Mouse (Mus musculus) midbrain, embryonic 16.5 days (tissue): ENCODE results near the gene Dscaml1. TPM values are rescaled to one million over a fixed set of nuclear protein-coding genes. Genes with fewer than 3 reads are reported as not detected.
A peak's percentile ranks its signal among the peaks of the same experiment; 100 is the strongest.

Experiments
- ATAC-seq: fragments of 200-750 bp; cut with Nextera tagmentation; 2 replicates; pipeline ENCODE4 v1.8.0; 2017; ENCODE audit warnings: moderate TSS enrichment
- H3K27ac ChIP-seq: fragments of 300-500 bp; sonication (generic); 2 replicates; pipeline ENCODE4 v1.5.1; 2014; ENCODE audit warnings: mild to moderate bottlenecking, low read length, mixed read lengths
- H3K27me3 ChIP-seq: fragments of 300-500 bp; sonication (generic); 2 replicates; pipeline ENCODE4 v1.6.1; 2014; ENCODE audit warnings: low read depth, low read length, mixed read lengths; ENCODE audit not compliant: control insufficient read depth, insufficient read depth
- H3K36me3 ChIP-seq: fragments of 300-500 bp; sonication (generic); 2 replicates; pipeline ENCODE4 v1.6.1; 2014; ENCODE audit warnings: mild to moderate bottlenecking, low read length, moderate library complexity, mixed read lengths; ENCODE audit not compliant: control insufficient read depth, insufficient read depth
- H3K4me1 ChIP-seq: fragments of 300-500 bp; sonication (generic); 2 replicates; pipeline ENCODE4 v1.6.1; 2014; ENCODE audit warnings: mild to moderate bottlenecking, low read length, mixed read lengths; ENCODE audit not compliant: control insufficient read depth, insufficient read depth
- H3K4me2 ChIP-seq: fragments of 300-500 bp; sonication (generic); 2 replicates; pipeline ENCODE4 v1.6.1; 2014; ENCODE audit warnings: mild to moderate bottlenecking, low read length, mixed read lengths
- H3K4me3 ChIP-seq: fragments of 300-500 bp; sonication (generic); 2 replicates; pipeline ENCODE4 v1.5.1; 2014; ENCODE audit warnings: low read depth, mild to moderate bottlenecking, low read length, moderate library complexity, mixed read lengths
- H3K9ac ChIP-seq: fragments of 300-500 bp; sonication (generic); 2 replicates; pipeline ENCODE4 v1.6.1; 2014; ENCODE audit warnings: low read depth, low read length, mixed read lengths
- H3K9me3 ChIP-seq: fragments of 300-500 bp; sonication (generic); replicated peaks from 2 replicates; pipeline ENCODE4 v1.6.1; 2014; ENCODE audit warnings: mild to moderate bottlenecking, low read length, mixed read lengths; ENCODE audit not compliant: control insufficient read depth, poor library complexity, severe bottlenecking
- WGBS: fragments of 180-500 bp; shearing (Covaris S2); extraction: QIAGEN DNeasy Blood & Tissue Kit; methylation state at CpG from one replicate; pipeline ENCODE4 v1.1.7; 2014; 5-methylcytosine and 5-hydroxymethylcytosine counted together
- polyA plus RNA-seq: library from polyadenylated mRNA; unstranded; fragments of >200 nt; fragmentation: Nextera tagmentation; extraction: Ambion mirVana; gene quantifications from 2 replicates; pipeline ENCODE4 v1.2.1, GENCODE M21; 2015

The Dscaml1 gene
- polyA plus RNA-seq, 1 experiment from 2014 or later, result 20.6 TPM

DNA sequence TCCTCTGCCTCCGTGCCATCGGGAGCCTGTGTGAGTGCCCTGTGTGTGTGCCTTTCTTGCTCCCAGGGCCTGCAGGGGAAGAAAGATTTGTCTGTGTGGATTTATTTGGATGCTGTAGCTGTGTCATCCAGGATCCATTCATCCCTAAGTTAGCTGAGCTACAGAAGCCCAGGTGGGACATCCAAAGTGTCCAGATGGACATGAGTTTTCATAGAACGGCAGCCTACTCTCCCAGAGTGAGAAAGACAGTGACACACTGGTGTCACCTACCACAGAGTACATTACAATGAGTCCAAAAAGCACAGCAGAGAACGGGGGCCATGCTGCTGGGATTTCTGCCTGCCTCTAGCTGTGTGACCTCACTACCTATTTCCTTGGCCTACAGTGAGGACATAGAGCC lies 194.5 kb downstream of the Dscaml1 start:
- H3K4me2 ChIP-seq, result no peak overlapping the region
- H3K9me3 ChIP-seq, result no peaks in the 10 kb centered on the region
- H3K4me1 ChIP-seq, result peaks cover 32% of the 10 kb centered on the region
- WGBS, result 90% methylated on average over 4 of the region's 4 CpGs
- ATAC-seq, result no peak
- H3K27me3 ChIP-seq, result no peaks in the 10 kb centered on the region
- H3K36me3 ChIP-seq, result no peaks in the 10 kb centered on the region
- no peak overlapping the region for H3K4me3 ChIP-seq
- H3K9ac ChIP-seq, result no peak overlapping the region
- H3K27ac ChIP-seq, result peak overlapping the region; percentile 48

DNA sequence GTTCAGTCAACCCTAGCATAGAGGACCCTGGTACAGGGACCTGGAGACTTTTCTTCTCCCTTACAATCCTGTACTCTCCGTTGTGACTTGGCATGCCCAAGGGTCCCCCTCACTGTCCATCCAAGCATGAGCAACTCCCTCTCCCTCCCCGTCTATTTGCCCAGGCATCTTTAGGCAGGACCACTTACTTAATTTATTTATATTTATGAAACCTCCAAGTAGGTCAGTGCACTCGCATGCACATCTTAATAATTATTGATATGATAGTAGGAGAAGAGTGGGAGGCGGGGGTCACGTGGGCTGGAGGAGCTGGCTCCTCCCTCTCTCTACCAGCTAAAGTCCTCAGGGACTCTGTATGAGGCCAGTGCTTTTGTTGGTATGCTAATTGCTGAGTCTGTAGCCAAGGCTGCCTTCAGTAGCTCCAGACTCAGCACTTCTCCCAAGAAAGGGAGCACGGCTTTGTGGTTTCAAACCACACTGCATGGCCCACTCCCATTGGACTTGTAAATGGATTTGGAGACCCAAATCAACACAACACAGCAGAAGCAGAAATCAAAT lies 199.5 kb downstream of the Dscaml1 start:
- no peaks in the 10 kb centered on the region for H3K27me3 ChIP-seq
- peaks cover 20% of the 10 kb centered on the region for H3K4me1 ChIP-seq
- WGBS, result 35% methylated on average over 6 of the region's 6 CpGs
- no peak overlapping the region for H3K4me2 ChIP-seq
- no peaks in the 10 kb centered on the region for H3K9me3 ChIP-seq
- H3K27ac ChIP-seq, result no peak overlapping the region; the same call in 1 of the 2 replicates
- no peak overlapping the region for H3K4me3 ChIP-seq
- H3K9ac ChIP-seq, result no peak overlapping the region
- no peaks in the 10 kb centered on the region for H3K36me3 ChIP-seq
- ATAC-seq, result peak; percentile 69; the same call in 1 of the 2 replicates

DNA sequence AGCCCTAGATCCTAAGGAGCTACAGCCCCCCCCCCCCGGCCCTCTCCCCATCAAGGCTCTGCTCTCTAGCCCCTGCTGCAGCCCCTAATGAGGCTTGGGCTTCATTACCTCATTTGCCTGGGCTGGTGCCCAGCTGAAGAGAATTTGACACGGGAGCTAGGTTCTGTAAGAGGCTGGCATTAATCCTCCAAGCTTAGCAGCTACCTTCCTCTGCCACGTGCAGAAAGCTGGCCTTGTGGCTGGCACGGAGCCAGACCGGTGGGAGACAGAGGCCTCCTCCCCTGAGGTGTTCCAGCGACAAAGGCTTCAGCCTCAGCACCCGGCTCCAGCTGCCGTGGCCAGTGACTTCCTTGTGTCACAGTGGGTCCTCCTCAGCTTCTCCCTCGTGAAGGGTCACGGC lies 206.1 kb downstream of the Dscaml1 start:
- Histone ChIP-seq H3K4me2 (no peak overlapping the region), H3K27me3 (no peaks in the 10 kb centered on the region), H3K4me3 (no peak overlapping the region), H3K4me1 (peaks cover 8% of the 10 kb centered on the region), H3K36me3 (no peaks in the 10 kb centered on the region), H3K9ac (no peak overlapping the region), H3K27ac (peak overlapping the region; percentile 77), H3K9me3 (no peaks in the 10 kb centered on the region)
- ATAC-seq, result peak; percentile 68
- WGBS, result 22% methylated on average over 10 of the region's 10 CpGs

DNA sequence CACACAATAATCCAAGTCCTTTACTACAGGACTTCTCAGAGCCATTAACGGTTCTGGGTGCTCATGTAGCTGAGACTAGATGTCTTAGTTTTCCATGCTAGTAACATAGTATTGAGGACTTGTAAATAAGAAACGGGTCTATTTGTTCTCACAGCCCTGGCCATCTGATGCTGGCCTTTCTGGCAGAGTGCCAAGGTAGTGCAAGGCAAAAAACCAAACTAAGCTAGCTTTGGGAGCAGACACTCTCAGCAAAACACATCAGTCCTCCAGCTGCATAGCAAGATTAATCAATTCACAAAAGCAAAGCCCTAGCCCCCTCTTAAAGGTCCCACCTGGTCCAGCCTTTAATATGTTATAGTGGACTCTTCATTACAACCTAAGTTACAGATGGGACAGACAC lies 206.6 kb downstream of the Dscaml1 start:
- no peak for ATAC-seq
- no peaks in the 10 kb centered on the region for H3K36me3 ChIP-seq
- no peak overlapping the region for H3K4me2 ChIP-seq
- no peak overlapping the region for H3K9ac ChIP-seq
- no peak overlapping the region for H3K4me3 ChIP-seq
- peak overlapping the region; percentile 77 for H3K27ac ChIP-seq
- no peaks in the 10 kb centered on the region for H3K9me3 ChIP-seq
- no peaks in the 10 kb centered on the region for H3K27me3 ChIP-seq
- 30% methylated on average over 2 of the region's 2 CpGs for WGBS
- H3K4me1 ChIP-seq, result peaks cover 10% of the 10 kb centered on the region

DNA sequence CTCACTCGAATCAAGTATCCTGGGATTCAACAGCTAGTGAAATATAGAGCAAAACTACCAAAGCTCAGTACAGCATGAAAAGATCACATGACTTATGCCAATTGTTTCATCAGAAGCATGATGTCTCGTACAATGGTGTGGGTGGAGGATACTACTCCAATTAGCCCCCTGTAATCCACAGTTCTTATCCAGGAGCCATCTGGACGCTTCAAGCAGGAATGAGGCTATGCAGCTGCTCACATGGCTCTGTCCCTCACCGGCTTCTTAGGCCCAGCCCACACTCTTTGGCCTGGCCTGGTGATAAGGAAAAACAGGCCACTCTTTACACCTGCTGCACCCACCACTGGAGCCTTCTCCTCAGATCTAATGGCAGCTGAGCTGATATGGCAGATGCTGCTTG lies 208.6 kb downstream of the Dscaml1 start:
- Histone ChIP-seq H3K9ac (no peak overlapping the region), H3K4me3 (no peak overlapping the region), H3K4me2 (no peak overlapping the region), H3K4me1 (peaks cover 19% of the 10 kb centered on the region), H3K9me3 (no peaks in the 10 kb centered on the region), H3K27ac (no peak overlapping the region), H3K27me3 (no peaks in the 10 kb centered on the region), H3K36me3 (no peaks in the 10 kb centered on the region)
- ATAC-seq, result no peak
- WGBS, result 48% methylated on average over 4 of the region's 4 CpGs

DNA sequence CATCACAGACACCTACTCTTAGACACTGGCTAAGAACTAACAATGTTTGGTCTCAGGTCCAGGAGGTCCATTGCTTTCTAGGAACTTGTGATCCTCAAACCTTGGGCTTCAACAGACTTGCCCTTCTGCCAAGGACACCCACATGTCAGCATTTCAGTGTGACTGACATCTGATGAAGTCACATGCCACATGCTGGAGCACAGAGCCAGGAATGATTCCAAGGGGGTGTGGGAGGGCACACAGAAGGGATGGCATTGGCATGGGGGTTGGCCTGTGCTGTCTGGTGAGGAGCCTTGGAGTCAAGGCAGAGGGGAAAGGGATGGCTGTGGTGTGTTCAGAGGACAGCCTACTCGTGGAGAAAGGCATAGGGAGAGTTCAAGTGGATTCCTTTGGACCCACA lies 210.9 kb downstream of the Dscaml1 start:
- Histone ChIP-seq H3K36me3 (no peaks in the 10 kb centered on the region), H3K4me3 (no peak overlapping the region), H3K9ac (no peak overlapping the region), H3K27me3 (no peaks in the 10 kb centered on the region), H3K9me3 (no peaks in the 10 kb centered on the region), H3K4me2 (no peak overlapping the region), H3K4me1 (peaks cover 18% of the 10 kb centered on the region), H3K27ac (no peak overlapping the region)
- no peak for ATAC-seq
- WGBS, result 80% methylated on average over 1 of the region's 1 CpGs

DNA sequence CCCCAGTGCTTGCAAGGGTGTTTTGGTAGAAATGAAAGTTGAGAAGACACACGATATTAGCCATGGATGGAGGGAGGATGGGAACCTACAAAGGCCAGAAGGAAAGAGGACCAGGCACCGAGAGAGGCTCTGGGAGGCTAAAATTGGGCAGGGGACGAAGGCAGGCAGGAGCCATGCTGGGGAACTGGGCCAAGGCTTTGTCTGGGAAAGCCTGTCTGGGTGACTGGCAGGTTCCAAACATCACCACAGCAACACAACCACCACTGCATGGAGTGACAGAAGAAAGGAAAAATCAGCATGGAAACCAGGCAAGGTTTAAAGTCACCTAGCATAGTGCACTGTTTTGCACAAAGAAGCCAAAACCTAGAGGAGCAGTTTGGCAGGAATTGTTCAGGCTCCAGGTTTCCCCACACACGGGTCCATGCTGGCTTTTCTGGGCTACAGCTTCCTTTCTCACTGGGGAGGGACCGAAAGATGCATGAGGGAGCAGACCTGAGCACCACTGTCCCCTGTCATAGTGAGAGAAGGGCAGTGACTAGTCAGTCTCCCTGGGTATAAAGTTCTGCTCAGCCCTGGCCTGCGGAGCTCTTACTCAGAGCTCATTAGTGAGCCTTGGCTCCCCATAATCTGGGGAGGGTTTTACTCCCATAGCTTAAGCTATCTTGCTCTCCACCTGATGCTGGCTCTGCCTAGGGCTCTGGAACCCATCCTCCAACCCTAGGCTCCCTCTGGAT lies 211.9 kb downstream of the Dscaml1 start:
- Histone ChIP-seq H3K4me2 (no peak overlapping the region), H3K9ac (no peak overlapping the region), H3K27me3 (no peaks in the 10 kb centered on the region), H3K27ac (peak overlapping the region; percentile 73), H3K4me3 (no peak overlapping the region), H3K9me3 (no peaks in the 10 kb centered on the region), H3K36me3 (no peaks in the 10 kb centered on the region), H3K4me1 (peaks cover 11% of the 10 kb centered on the region)
- 57% methylated on average over 6 of the region's 6 CpGs for WGBS
- 0 out of 2 replicates have a peak, but pooled peaks have one; percentile 12 for ATAC-seq

DNA sequence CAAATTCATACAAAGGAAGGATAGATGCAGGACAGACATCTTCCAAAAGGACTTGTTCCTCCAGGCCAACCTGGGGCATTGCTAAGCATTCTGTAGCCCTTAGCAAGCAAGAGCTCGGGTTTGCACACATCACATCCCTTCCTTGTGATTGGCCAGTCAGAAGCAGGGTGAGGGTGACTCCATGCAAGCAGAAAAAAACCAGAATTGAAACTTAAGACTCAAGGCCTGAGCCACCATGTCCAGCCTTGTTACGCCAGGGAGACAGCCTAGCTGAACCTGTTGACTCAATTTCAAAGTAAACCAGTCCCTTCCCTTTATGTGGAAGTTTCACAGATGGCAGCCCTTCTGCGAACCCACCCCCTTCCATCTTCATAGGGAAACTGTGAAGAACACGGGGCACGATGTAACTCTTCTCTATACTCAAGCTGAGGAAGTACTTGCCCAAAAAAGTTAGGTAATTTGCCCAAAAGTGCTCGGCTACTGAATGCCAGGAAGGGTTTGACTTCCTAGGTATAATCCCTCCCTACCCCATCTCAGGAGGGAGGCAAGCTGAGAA lies 218.5 kb downstream of the Dscaml1 start:
- no peak overlapping the region for H3K4me3 ChIP-seq
- H3K9me3 ChIP-seq, result no peaks in the 10 kb centered on the region
- H3K4me2 ChIP-seq, result no peak overlapping the region
- 65% methylated on average over 6 of the region's 6 CpGs for WGBS
- no peak overlapping the region; the same call in 1 of the 2 replicates for H3K27ac ChIP-seq
- ATAC-seq, result no peak
- H3K4me1 ChIP-seq, result peaks cover 3% of the 10 kb centered on the region
- no peaks in the 10 kb centered on the region for H3K27me3 ChIP-seq
- no peak overlapping the region for H3K9ac ChIP-seq
- H3K36me3 ChIP-seq, result no peaks in the 10 kb centered on the region

DNA sequence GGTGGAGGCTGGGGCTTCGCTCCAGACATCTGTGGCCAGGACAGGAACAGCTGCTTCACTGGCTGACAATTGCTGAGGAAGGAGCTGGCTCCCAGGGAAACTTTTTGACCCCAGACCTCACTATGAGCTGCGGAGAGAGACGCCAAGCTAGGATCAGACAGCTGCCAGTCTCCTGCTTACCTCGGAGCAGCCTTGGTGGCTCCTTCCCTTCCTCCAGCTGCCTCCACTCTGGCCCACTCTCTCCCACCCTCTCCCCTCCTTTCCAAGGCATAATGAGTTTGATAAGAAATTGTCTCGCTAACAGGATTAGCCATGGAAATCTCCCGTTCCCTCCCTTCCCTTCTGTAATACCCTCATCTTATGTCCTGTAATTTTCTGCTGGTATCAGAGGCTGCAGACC lies 219.1 kb downstream of the Dscaml1 start:
- WGBS, result 11% methylated on average over 6 of the region's 6 CpGs
- no peaks in the 10 kb centered on the region for H3K9me3 ChIP-seq
- no peak overlapping the region; the same call in 1 of the 2 replicates for H3K27ac ChIP-seq
- H3K4me1 ChIP-seq, result peaks cover 3% of the 10 kb centered on the region
- no peak overlapping the region for H3K4me2 ChIP-seq
- no peaks in the 10 kb centered on the region for H3K27me3 ChIP-seq
- H3K9ac ChIP-seq, result peak overlapping the region; percentile 28; the same call in 1 of the 2 replicates
- no peak overlapping the region for H3K4me3 ChIP-seq
- peak; percentile 36; the same call in 1 of the 2 replicates for ATAC-seq
- H3K36me3 ChIP-seq, result no peaks in the 10 kb centered on the region
